Mouse (Mus musculus) E14TG2a.4 (cell line): ENCODE data around the gene Myh3.

Experiments used
- CTCF ChIP-seq: conservative IDR thresholded peaks from 2 replicates; pipeline ENCODE4 v1.5.1; 2014; ENCODE audit warnings: low read length
- NANOG ChIP-seq: IDR thresholded peaks from 2 replicates; pipeline ENCODE4 v1.6.1; 2014; ENCODE audit warnings: borderline replicate concordance, low read length, mixed read lengths

DNA sequence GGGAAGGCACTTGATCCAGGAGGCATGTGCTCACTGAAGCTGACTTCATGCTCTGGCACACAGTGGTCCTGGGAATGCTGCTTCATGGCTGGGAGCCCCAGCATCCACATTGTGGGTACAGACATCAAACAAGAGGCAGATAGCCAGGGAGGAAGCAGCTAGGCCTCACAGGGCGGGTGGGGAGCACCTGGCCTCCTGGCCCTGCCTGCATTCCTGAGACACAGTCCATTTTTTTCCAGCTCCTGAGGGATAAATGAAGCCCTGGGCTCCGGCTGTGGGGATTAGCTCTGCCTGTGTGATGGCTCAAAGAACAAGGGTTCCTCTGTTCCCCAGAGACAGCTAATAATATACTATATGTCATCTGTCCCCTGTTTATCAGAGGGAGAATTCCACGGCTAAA lies 3.1 kb upstream of the Myh3 start:
- no peak for TF ChIP-seq CTCF
- no peak for TF ChIP-seq NANOG
